Mouse (Mus musculus) heart, adult 2 months (tissue): ENCODE results near the gene Nthl1. TPM values are rescaled to one million over a fixed set of nuclear protein-coding genes. Genes with fewer than 3 reads are reported as not detected.
A peak's percentile ranks its signal among the peaks of the same experiment; 100 is the strongest.

ENCODE experiments used
- DNase-seq, 2 experiments: peaks; one replicate each; pipeline ENCODE4 v3.0.0; 2021
- H3K27ac ChIP-seq: fragments of 200-600 bp; 2 replicates; pipeline ENCODE4 v1.8.1; 2022
- H3K27me3 ChIP-seq: fragments of 200-500 bp; 2 replicates; pipeline ENCODE4 v1.6.1; 2012; ENCODE audit warnings: mild to moderate bottlenecking, low read length, inconsistent platforms, mixed read lengths; ENCODE audit not compliant: control insufficient read depth, insufficient read depth
- H3K36me3 ChIP-seq: fragments of 200-500 bp; 2 replicates; pipeline ENCODE4 v1.6.1; 2012; ENCODE audit warnings: low read length, inconsistent platforms; ENCODE audit not compliant: control insufficient read depth, insufficient read depth
- H3K4me1 ChIP-seq: fragments of 200-500 bp; 2 replicates; pipeline ENCODE4 v1.6.1; 2011; ENCODE audit warnings: low read length; ENCODE audit not compliant: control insufficient read depth, insufficient read depth
- H3K4me3 ChIP-seq: fragments of 200-600 bp; 2 replicates; pipeline ENCODE4 v1.8.1; 2022
- H3K79me2 ChIP-seq: fragments of 200-500 bp; replicated peaks from 2 replicates; pipeline ENCODE4 v1.6.1; 2012; ENCODE audit warnings: mild to moderate bottlenecking, inconsistent platforms, low read length, moderate library complexity, mixed read lengths; ENCODE audit not compliant: control insufficient read depth, insufficient read depth
- H3K9ac ChIP-seq: fragments of 200-500 bp; 2 replicates; pipeline ENCODE4 v1.6.1; 2012; ENCODE audit warnings: low read depth, mild to moderate bottlenecking, control low read depth, inconsistent platforms, low read length, mixed read lengths
- CTCF ChIP-seq: fragments of 200-600 bp; IDR thresholded peaks from 2 replicates; pipeline ENCODE4 v1.8.1; 2022; ENCODE audit warnings: antibody characterized with exemption, mild to moderate bottlenecking, moderate library complexity
- EP300 ChIP-seq: fragments of 200-500 bp; IDR thresholded peaks from 2 replicates; pipeline ENCODE4 v1.6.1; 2011; ENCODE audit warnings: low read depth, low read length, control low read depth; ENCODE audit not compliant: insufficient read depth
- POLR2A ChIP-seq: fragments of 200-500 bp; IDR thresholded peaks from 2 replicates; pipeline ENCODE4 v1.6.1; 2011; ENCODE audit warnings: mild to moderate bottlenecking, low read depth, low read length, control low read depth; ENCODE audit not compliant: insufficient read depth
- WGBS: fragments of 180-500 bp; shearing (Covaris S2); methylation state at CpG from one replicate; pipeline ENCODE4 v1.1.7; 2018; 5-methylcytosine and 5-hydroxymethylcytosine counted together
- intact Hi-C: fragments of 180-260 bp; cut with DNase I; formaldehyde crosslinking; loops from one replicate; pipeline ENCODE4 v1.15.1; 2025
- polyA plus RNA-seq: library from polyadenylated mRNA; depleted of rRNA; stranded (reverse); fragments of >200 nt; gene quantifications from 2 replicates; pipeline ENCODE4 v1.2.3, GENCODE M21; 2012
- total RNA-seq, 2 experiments: library from RNA; stranded (reverse); gene quantifications; 2 replicates each; pipeline ENCODE4 v1.2.3; 2021

Nthl1 gene
- total and polyA plus RNA-seq, 3 experiments = 2.9 to 7.0 (median 3.4) TPM

- 1% methylated on average over 76 of the region's 80 CpGs for WGBS
- peak within 1 kb of the TSS; percentile 91 for H3K4me3 ChIP-seq
- H3K27me3 ChIP-seq = no peaks in the 10 kb centered on the region
- peaks cover 14% of the 10 kb centered on the region for H3K4me1 ChIP-seq
- DNase-seq = peak; percentile 97 to 98
- peak within 1 kb of the TSS; percentile 94 for H3K27ac ChIP-seq
- peak within 1 kb of the TSS; percentile 96 for H3K9ac ChIP-seq
- TF ChIP-seq POLR2A = peak; percentile 88
- TF ChIP-seq CTCF = peak; percentile 58
- TF ChIP-seq EP300 = peak; percentile 53; the same call in 1 of the 2 replicates
- H3K79me2 ChIP-seq = peaks cover 1% of the 10 kb centered on the region
- intact Hi-C loops = loop anchor here (2.0 to 5.0 kb wide), 2 partner anchors 37 to 192 kb away; partner anchors contain the start of genes Mlst8 and Tbl3
- no peaks in the 10 kb centered on the region for H3K36me3 ChIP-seq
Observed at GRCm38 (mm10) chr17:24669545-24670245, 37.2 kb downstream of the Nthl1 start, which contains the start of gene Zfp598. Gene Zfp598, plus strand, starts transcription at chr17:24669687.

DNA sequence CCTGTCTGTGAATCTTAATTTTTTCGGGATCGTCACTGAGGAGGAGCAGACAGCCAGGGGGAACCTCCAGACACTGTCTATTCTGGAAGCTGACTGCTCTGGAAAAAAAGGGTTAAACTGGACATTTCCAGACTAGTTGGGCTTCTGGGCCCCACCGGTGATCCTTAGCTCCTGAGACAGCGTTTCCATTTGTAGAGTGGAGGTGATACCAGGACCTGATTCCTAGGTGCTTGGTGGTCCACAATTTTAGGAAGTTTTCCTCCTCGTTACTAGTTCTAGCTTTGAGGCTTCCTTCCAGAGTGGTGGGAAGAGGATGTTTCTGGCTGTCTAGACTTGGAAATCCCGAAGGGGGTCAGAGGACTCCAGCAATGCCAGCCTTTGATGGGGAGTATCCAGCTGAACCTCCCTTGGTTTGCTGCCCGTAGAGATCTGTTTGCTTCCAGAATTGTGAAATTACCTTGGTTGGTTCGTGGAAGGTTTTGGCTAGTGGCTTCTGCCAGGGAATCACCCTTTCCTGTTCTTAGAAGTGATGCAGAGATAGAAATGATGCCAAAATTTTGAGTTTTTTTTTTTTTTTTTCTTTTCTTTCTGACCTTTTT, 37.9 kb downstream of the Nthl1 start:
- Histone ChIP-seq H3K36me3 (no peaks in the 10 kb centered on the region), H3K79me2 (peaks cover 1% of the 10 kb centered on the region), H3K4me1 (peaks cover 14% of the 10 kb centered on the region), H3K9ac (peak overlapping the region; percentile 96), H3K27ac (peak overlapping the region; percentile 94), H3K27me3 (no peaks in the 10 kb centered on the region), H3K4me3 (peak overlapping the region; percentile 91)
- no peak for TF ChIP-seq POLR2A
- no peak for TF ChIP-seq EP300
- no peak for TF ChIP-seq CTCF
- WGBS = 3% methylated on average over 8 of the region's 8 CpGs
- intact Hi-C loops = no loop called here
- DNase-seq = no peak

GRCm38 (mm10) chr17:24671346-24671745, 38.9 kb downstream of the Nthl1 start:
- 0 out of 2 replicates have a peak overlapping the region, but pooled peaks have one; percentile 10 for H3K9ac ChIP-seq
- peaks cover 16% of the 10 kb centered on the region for H3K4me1 ChIP-seq
- intact Hi-C loops = no loop called here
- no peak for DNase-seq
- H3K4me3 ChIP-seq = no peak overlapping the region
- H3K36me3 ChIP-seq = no peaks in the 10 kb centered on the region
- WGBS = 65% methylated on average over 5 of the region's 5 CpGs
- TF ChIP-seq POLR2A (no peak), CTCF (no peak), EP300 (no peak)
- H3K27ac ChIP-seq = no peak overlapping the region; the same call in 1 of the 2 replicates
- H3K27me3 ChIP-seq = no peaks in the 10 kb centered on the region
- H3K79me2 ChIP-seq = peaks cover 1% of the 10 kb centered on the region

DNA sequence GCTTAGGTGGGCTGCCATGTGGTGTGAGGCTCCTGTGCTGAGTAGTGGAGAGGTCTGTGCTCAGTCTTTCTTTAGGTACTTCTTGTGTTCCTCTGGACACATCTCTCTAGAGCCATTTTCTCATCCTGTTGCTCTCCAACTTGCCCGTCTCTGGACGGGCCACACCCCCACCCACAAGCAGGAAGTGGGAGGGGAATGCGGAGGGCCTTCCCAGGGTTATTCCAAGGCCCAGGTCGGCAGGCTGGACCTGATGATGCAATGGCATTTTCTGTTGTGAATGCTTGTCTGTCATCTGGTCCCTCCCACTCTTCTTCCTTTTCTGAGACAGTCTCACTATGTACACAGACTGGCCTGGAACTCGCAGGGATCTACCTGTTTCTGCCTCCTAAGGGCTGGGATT, 39.7 kb downstream of the Nthl1 start:
- Histone ChIP-seq H3K36me3 (no peaks in the 10 kb centered on the region), H3K9ac (no peak overlapping the region), H3K27ac (no peak overlapping the region; the same call in 1 of the 2 replicates), H3K79me2 (peaks cover 1% of the 10 kb centered on the region), H3K4me1 (peaks cover 16% of the 10 kb centered on the region), H3K4me3 (no peak overlapping the region), H3K27me3 (no peaks in the 10 kb centered on the region)
- DNase-seq = peak; percentile 64 to 69
- intact Hi-C loops = no loop called here
- no peak for TF ChIP-seq CTCF
- TF ChIP-seq EP300 = no peak
- no peak for TF ChIP-seq POLR2A
- WGBS = 16% methylated on average over 5 of the region's 5 CpGs

DNA sequence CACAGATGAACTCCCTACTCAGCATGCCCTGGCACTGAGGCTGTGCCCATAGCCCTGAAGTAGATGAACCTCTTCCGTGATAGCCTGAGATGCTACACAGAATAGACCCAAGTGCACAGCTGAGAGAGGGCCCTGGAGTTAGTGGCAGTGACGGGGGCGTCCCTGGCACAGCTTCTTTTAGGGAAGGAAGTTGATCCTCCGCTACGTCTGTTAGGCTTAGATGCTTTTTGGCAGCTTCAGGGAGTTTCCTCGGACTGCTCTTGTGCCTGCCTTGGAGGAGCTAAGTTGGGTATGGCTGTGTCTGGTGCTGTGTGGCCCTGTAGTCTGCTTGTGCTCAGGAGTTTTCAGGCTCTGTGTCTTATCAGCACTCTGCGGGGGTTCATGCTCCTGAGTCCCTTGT, 41.8 kb downstream of the Nthl1 start:
- no peaks in the 10 kb centered on the region for H3K36me3 ChIP-seq
- no peak overlapping the region for H3K9ac ChIP-seq
- intact Hi-C loops = no loop called here
- H3K27me3 ChIP-seq = no peaks in the 10 kb centered on the region
- peaks cover 16% of the 10 kb centered on the region for H3K4me1 ChIP-seq
- WGBS = 34% methylated on average over 7 of the region's 7 CpGs
- no peak overlapping the region for H3K27ac ChIP-seq
- H3K79me2 ChIP-seq = peaks cover 1% of the 10 kb centered on the region
- no peak for DNase-seq
- TF ChIP-seq EP300 (no peak), CTCF (no peak), POLR2A (no peak)
- no peak overlapping the region for H3K4me3 ChIP-seq

DNA sequence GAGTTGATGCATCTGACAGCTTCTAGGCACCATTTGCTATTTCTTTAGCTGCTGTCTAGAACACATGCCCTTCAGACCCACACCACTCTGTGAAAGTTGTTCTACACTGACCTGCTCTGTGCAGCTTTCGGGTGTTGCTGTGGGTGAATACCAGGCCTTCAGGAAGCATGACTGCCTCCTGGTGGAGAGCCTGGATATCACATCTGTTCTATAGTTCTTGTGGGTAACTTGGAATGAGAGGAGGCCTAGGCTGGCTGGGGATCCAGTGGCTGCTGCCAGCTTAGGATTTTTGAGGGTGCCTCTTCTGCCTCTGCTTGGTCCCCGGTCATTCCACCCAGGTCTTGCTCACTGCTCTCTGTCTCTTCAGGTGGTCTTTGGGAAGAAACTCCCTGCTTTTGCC, 43.7 kb downstream of the Nthl1 start:
- Histone ChIP-seq H3K36me3 (no peaks in the 10 kb centered on the region), H3K79me2 (peaks cover 1% of the 10 kb centered on the region), H3K9ac (no peak overlapping the region), H3K27me3 (no peaks in the 10 kb centered on the region), H3K27ac (no peak overlapping the region), H3K4me1 (peaks cover 12% of the 10 kb centered on the region), H3K4me3 (no peak overlapping the region)
- WGBS = 53% methylated on average over 2 of the region's 2 CpGs
- DNase-seq = peak; percentile 57 to 61
- TF ChIP-seq CTCF = peak; percentile 87
- no peak for TF ChIP-seq EP300
- intact Hi-C loops = loop anchor here (2.0 kb wide), 1 partner anchor 19 kb away; no protein-coding TSS in a partner anchor
